Mouse (Mus musculus) T-helper 2 cell (primary cell): ENCODE results near the gene Tm4sf20.

Source experiments
- in situ Hi-C: fragments of 300-600 bp; cut with MboI, MseI; formaldehyde crosslinking; loops from one replicate; pipeline ENCODE4 v1.15.1; 2025; ENCODE audit warnings: high pct_unique_total_duplicates

Tm4sf20 gene

GRCm38 (mm10) chr1:82768269-82768668, at the start of gene Tm4sf20:
Gene Tm4sf20 (minus strand): TSS chr1:82768461.
- in situ Hi-C loops, result no loop called here

GRCm38 (mm10) chr1:82815941-82816716, 47.9 kb upstream of the Tm4sf20 start:
- in situ Hi-C loops, result no loop called here

GRCm38 (mm10) chr1:82811766-82812165, 43.5 kb upstream of the Tm4sf20 start:
- in situ Hi-C loops, result no loop called here

- in situ Hi-C loops, result no loop called here
These were observed 40.3 kb upstream of the Tm4sf20 start for GRCm38 (mm10) chr1:82808564-82808963.

- in situ Hi-C loops, result no loop called here
These were observed 38.9 kb upstream of the Tm4sf20 start for GRCm38 (mm10) chr1:82807206-82807605.

- in situ Hi-C loops, result no loop called here
These were observed 38.1 kb upstream of the Tm4sf20 start for GRCm38 (mm10) chr1:82806391-82806790.

- in situ Hi-C loops, result no loop called here
These were observed 35.8 kb upstream of the Tm4sf20 start for GRCm38 (mm10) chr1:82804059-82804458.

- in situ Hi-C loops, result no loop called here
These were observed 35.3 kb upstream of the Tm4sf20 start for GRCm38 (mm10) chr1:82803608-82804007.

GRCm38 (mm10) chr1:82801105-82801783, 33.0 kb upstream of the Tm4sf20 start:
- in situ Hi-C loops, result no loop called here

GRCm38 (mm10) chr1:82798922-82799321, 30.7 kb upstream of the Tm4sf20 start:
- in situ Hi-C loops, result loop anchor here (25.0 kb wide), 1 partner anchor 913 kb away; no protein-coding TSS in a partner anchor

- in situ Hi-C loops, result loop anchor here (25.0 kb wide), 1 partner anchor 914 kb away; no protein-coding TSS in a partner anchor
These were observed 30.0 kb upstream of the Tm4sf20 start for GRCm38 (mm10) chr1:82798304-82798703.

GRCm38 (mm10) chr1:82797088-82797487, 28.8 kb upstream of the Tm4sf20 start:
- in situ Hi-C loops, result loop anchor here (25.0 kb wide), 1 partner anchor 915 kb away; no protein-coding TSS in a partner anchor

- in situ Hi-C loops, result loop anchor here (25.0 kb wide), 1 partner anchor 916 kb away; no protein-coding TSS in a partner anchor
These were observed 27.6 kb upstream of the Tm4sf20 start for GRCm38 (mm10) chr1:82795702-82796443.

- in situ Hi-C loops, result loop anchor here (25.0 kb wide), 1 partner anchor 917 kb away; no protein-coding TSS in a partner anchor
These were observed 26.9 kb upstream of the Tm4sf20 start for GRCm38 (mm10) chr1:82795211-82795610.

- in situ Hi-C loops, result loop anchor here (25.0 kb wide), 1 partner anchor 918 kb away; no protein-coding TSS in a partner anchor
These were observed 25.7 kb upstream of the Tm4sf20 start for GRCm38 (mm10) chr1:82793986-82794385.

- in situ Hi-C loops, result loop anchor here (25.0 kb wide), 1 partner anchor 919 kb away; no protein-coding TSS in a partner anchor
These were observed 24.8 kb upstream of the Tm4sf20 start for GRCm38 (mm10) chr1:82793110-82793509.

GRCm38 (mm10) chr1:82792238-82792637, 24.0 kb upstream of the Tm4sf20 start:
- in situ Hi-C loops, result loop anchor here (25.0 kb wide), 1 partner anchor 920 kb away; no protein-coding TSS in a partner anchor

GRCm38 (mm10) chr1:82791105-82791504, 22.8 kb upstream of the Tm4sf20 start:
- in situ Hi-C loops, result loop anchor here (25.0 kb wide), 1 partner anchor 921 kb away; no protein-coding TSS in a partner anchor

GRCm38 (mm10) chr1:82788070-82788469, 19.8 kb upstream of the Tm4sf20 start:
- in situ Hi-C loops, result loop anchor here (10.0 to 25.0 kb wide), 2 partner anchors 197 to 924 kb away; no protein-coding TSS in a partner anchor

- in situ Hi-C loops, result loop anchor here (10.0 to 25.0 kb wide), 2 partner anchors 197 to 925 kb away; no protein-coding TSS in a partner anchor
These were observed 19.2 kb upstream of the Tm4sf20 start for GRCm38 (mm10) chr1:82787414-82787813.

- in situ Hi-C loops, result loop anchor here (10.0 to 25.0 kb wide), 2 partner anchors 199 to 927 kb away; no protein-coding TSS in a partner anchor
These were observed 17.3 kb upstream of the Tm4sf20 start for GRCm38 (mm10) chr1:82785546-82785945.
